Mouse (Mus musculus): ENCODE results near the gene 1700088E04Rik.
A peak's percentile ranks its signal among the peaks of the same experiment; 100 is the strongest.

Gene 1700088E04Rik

GRCm38 (mm10) chr15:79140866-79141565, at the start of gene 1700088E04Rik, which contains the start of gene Polr2f:
1700088E04Rik (minus strand) TSS chr15:79141253.
Polr2f (plus strand) TSS chr15:79141009.
- DNase-seq = peak; percentile 87 to 91

- DNase-seq = no peak
These were observed 46.8 kb upstream of the 1700088E04Rik start for GRCm38 (mm10) chr15:79187819-79188218.

GRCm38 (mm10) chr15:79185213-79185612, 44.2 kb upstream of the 1700088E04Rik start:
- no peak for DNase-seq

- no peak for DNase-seq
These were observed 35.9 kb upstream of the 1700088E04Rik start for GRCm38 (mm10) chr15:79176905-79177304.

- no peak for DNase-seq
These were observed 25.7 kb upstream of the 1700088E04Rik start for GRCm38 (mm10) chr15:79166712-79167111.

GRCm38 (mm10) chr15:79165140-79165539, 24.1 kb upstream of the 1700088E04Rik start, which contains the start of gene Sox10:
Sox10 (minus strand) TSS chr15:79165240.
- no peak for DNase-seq

- DNase-seq = no peak
These were observed 23.2 kb upstream of the 1700088E04Rik start for GRCm38 (mm10) chr15:79164251-79164650.

- no peak for DNase-seq
These were observed 21.8 kb upstream of the 1700088E04Rik start for GRCm38 (mm10) chr15:79162822-79163221.

GRCm38 (mm10) chr15:79162301-79162700, 21.2 kb upstream of the 1700088E04Rik start:
- no peak for DNase-seq

- DNase-seq = no peak
These were observed 14.5 kb upstream of the 1700088E04Rik start for GRCm38 (mm10) chr15:79155572-79155971.

- DNase-seq = no peak
These were observed 11.7 kb upstream of the 1700088E04Rik start for GRCm38 (mm10) chr15:79152709-79153108.

GRCm38 (mm10) chr15:79151881-79152280, 10.8 kb upstream of the 1700088E04Rik start:
- no peak for DNase-seq

GRCm38 (mm10) chr15:79148533-79148932, 7.5 kb upstream of the 1700088E04Rik start:
- peak; percentile 44 to 74 for DNase-seq

- no peak for DNase-seq
These were observed 4.5 kb upstream of the 1700088E04Rik start for GRCm38 (mm10) chr15:79145522-79145921.

GRCm38 (mm10) chr15:79144021-79144420, 3.0 kb upstream of the 1700088E04Rik start:
- no peak for DNase-seq

- DNase-seq = no peak
These were observed 2.3 kb upstream of the 1700088E04Rik start for GRCm38 (mm10) chr15:79143316-79143715.

GRCm38 (mm10) chr15:79141566-79141917, 489 bp upstream of the 1700088E04Rik start:
- DNase-seq = no peak

- no peak for DNase-seq
These were observed 1.4 kb downstream of the 1700088E04Rik start for GRCm38 (mm10) chr15:79139640-79140039.

GRCm38 (mm10) chr15:79135783-79136575, 5.1 kb downstream of the 1700088E04Rik start:
- DNase-seq = no peak

- no peak for DNase-seq
These were observed 5.7 kb downstream of the 1700088E04Rik start for GRCm38 (mm10) chr15:79135332-79135731.

- DNase-seq = no peak
These were observed 6.4 kb downstream of the 1700088E04Rik start for GRCm38 (mm10) chr15:79134496-79135270.

- DNase-seq = no peak
These were observed 7.8 kb downstream of the 1700088E04Rik start for GRCm38 (mm10) chr15:79133191-79133661.

- DNase-seq = no peak
These were observed 9.6 kb downstream of the 1700088E04Rik start for GRCm38 (mm10) chr15:79131442-79131841.
